Mouse (Mus musculus): ENCODE results near the gene Tdrd1. TPM values are rescaled to one million over a fixed set of nuclear protein-coding genes. Genes with fewer than 3 reads are reported as not detected.
A peak's percentile ranks its signal among the peaks of the same experiment; 100 is the strongest.

The Tdrd1 gene
- polyA plus RNA-seq, 1 experiment from 2014 or later = 1.6 TPM

GRCm38 (mm10) chr19:56807122-56807521 is 18.9 kb upstream of the Tdrd1 start:
- ATAC-seq (ENCODE audit: insufficient read depth, low FRiP score, low read depth) = no peak
- H3K27ac ChIP-seq = no peak overlapping the region
- WGBS = 63% methylated on average over 5 of the region's 5 CpGs
- H3K36me3 ChIP-seq = peaks cover 21% of the 10 kb centered on the region
- no peak overlapping the region for H3K9ac ChIP-seq
- H3K9me3 ChIP-seq = no peaks in the 10 kb centered on the region
- no peak overlapping the region for H3K4me2 ChIP-seq
- H3K27me3 ChIP-seq (replicated peaks) = no peaks in the 10 kb centered on the region
- H3K4me3 ChIP-seq (replicated peaks) = no peak overlapping the region
- peaks cover 6% of the 10 kb centered on the region for H3K4me1 ChIP-seq

- H3K4me2 ChIP-seq = no peak overlapping the region
- WGBS = 61% methylated on average over 5 of the region's 5 CpGs
- H3K36me3 ChIP-seq = peaks cover 28% of the 10 kb centered on the region
These were observed 17.2 kb upstream of the Tdrd1 start for GRCm38 (mm10) chr19:56808771-56809170.

GRCm38 (mm10) chr19:56810641-56811146 is 15.3 kb upstream of the Tdrd1 start:
- H3K9ac ChIP-seq = no peak overlapping the region
- H3K4me1 ChIP-seq = peaks cover 6% of the 10 kb centered on the region
- H3K36me3 ChIP-seq = peaks cover 18% of the 10 kb centered on the region
- no peak overlapping the region for H3K27ac ChIP-seq
- H3K27me3 ChIP-seq (replicated peaks) = no peaks in the 10 kb centered on the region
- ATAC-seq (ENCODE audit: insufficient read depth, low FRiP score, low read depth) = no peak
- no peak overlapping the region for H3K4me3 ChIP-seq (replicated peaks)
- H3K4me2 ChIP-seq = no peak overlapping the region
- H3K9me3 ChIP-seq = no peaks in the 10 kb centered on the region

More at GRCm38 (mm10) chr19:56808771-56809170, 17.2 kb upstream of the Tdrd1 start:
- Histone ChIP-seq H3K9me3 (no peaks in the 10 kb centered on the region), H3K4me1 (peaks cover 6% of the 10 kb centered on the region), H3K4me3 (replicated peaks) (no peak overlapping the region), H3K27me3 (replicated peaks) (no peaks in the 10 kb centered on the region), H3K27ac (no peak overlapping the region), H3K9ac (no peak overlapping the region)
- ATAC-seq (ENCODE audit: insufficient read depth, low FRiP score, low read depth) = no peak

- 40% methylated on average over 9 of the region's 9 CpGs for WGBS
- Histone ChIP-seq H3K4me3 (replicated peaks) (no peak overlapping the region), H3K27me3 (replicated peaks) (no peaks in the 10 kb centered on the region), H3K36me3 (peaks cover 17% of the 10 kb centered on the region), H3K9me3 (no peaks in the 10 kb centered on the region), H3K9ac (no peak overlapping the region), H3K4me2 (no peak overlapping the region), H3K4me1 (peaks cover 6% of the 10 kb centered on the region), H3K27ac (no peak overlapping the region)
- no peak for ATAC-seq (ENCODE audit: insufficient read depth, low FRiP score, low read depth)
These were observed 14.4 kb upstream of the Tdrd1 start for GRCm38 (mm10) chr19:56811590-56811989.

- no peaks in the 10 kb centered on the region for H3K9me3 ChIP-seq
- no peak overlapping the region for H3K4me3 ChIP-seq (replicated peaks)
- H3K36me3 ChIP-seq = peaks cover 7% of the 10 kb centered on the region
- no peak for ATAC-seq (ENCODE audit: insufficient read depth, low FRiP score, low read depth)
- peaks cover 14% of the 10 kb centered on the region for H3K4me1 ChIP-seq
- no peaks in the 10 kb centered on the region for H3K27me3 ChIP-seq (replicated peaks)
- no peak overlapping the region for H3K27ac ChIP-seq
- H3K9ac ChIP-seq = no peak overlapping the region
- H3K4me2 ChIP-seq = no peak overlapping the region
- 88% methylated on average over 4 of the region's 4 CpGs for WGBS
These were observed 12.6 kb upstream of the Tdrd1 start for GRCm38 (mm10) chr19:56813360-56813759.

GRCm38 (mm10) chr19:56817851-56818526 is 8.0 kb upstream of the Tdrd1 start:
- Histone ChIP-seq H3K27ac (peak overlapping the region; percentile 75), H3K9ac (no peak overlapping the region), H3K4me1 (peaks cover 16% of the 10 kb centered on the region)

GRCm38 (mm10) chr19:56821040-56821797 is 4.8 kb upstream of the Tdrd1 start:
- Histone ChIP-seq H3K4me1 (peaks cover 19% of the 10 kb centered on the region), H3K36me3 (no peaks in the 10 kb centered on the region), H3K27me3 (replicated peaks) (no peaks in the 10 kb centered on the region), H3K4me3 (replicated peaks) (peak overlapping the region; percentile 79), H3K4me2 (peak overlapping the region; percentile 63), H3K27ac (peak overlapping the region; percentile 78; the same call in 1 of the 2 replicates), H3K9ac (peak overlapping the region; percentile 70), H3K9me3 (no peaks in the 10 kb centered on the region)
- no peak for ATAC-seq (ENCODE audit: insufficient read depth, low FRiP score, low read depth)
- WGBS = 9% methylated on average over 22 of the region's 22 CpGs

More at GRCm38 (mm10) chr19:56817851-56818526, 8.0 kb upstream of the Tdrd1 start:
- H3K4me3 ChIP-seq (replicated peaks) = no peak overlapping the region; the same call in 1 of the 2 replicates
- 0 out of 2 replicates have a peak, but pooled peaks cover 3% of the 10 kb centered on the region for H3K36me3 ChIP-seq
- no peaks in the 10 kb centered on the region for H3K27me3 ChIP-seq (replicated peaks)
- peak overlapping the region; percentile 36 for H3K4me2 ChIP-seq
- H3K9me3 ChIP-seq = no peaks in the 10 kb centered on the region
- ATAC-seq (ENCODE audit: insufficient read depth, low FRiP score, low read depth) = no peak
- WGBS = 25% methylated on average over 14 of the region's 14 CpGs

- Histone ChIP-seq H3K4me1 (peaks cover 20% of the 10 kb centered on the region), H3K9me3 (no peaks in the 10 kb centered on the region), H3K9ac (peak within 1 kb of the TSS; percentile 70), H3K4me2 (peak within 1 kb of the TSS; percentile 63), H3K27ac (peak within 1 kb of the TSS; percentile 78), H3K27me3 (replicated peaks) (no peaks in the 10 kb centered on the region), H3K36me3 (no peaks in the 10 kb centered on the region), H3K4me3 (replicated peaks) (peak within 1 kb of the TSS; percentile 79)
- peak; percentile 97 for ATAC-seq (ENCODE audit: insufficient read depth, low FRiP score, low read depth)
- under 1% methylated on average over 79 of the region's 79 CpGs for WGBS
These were observed 4.1 kb upstream of the Tdrd1 start, which contains the start of gene Ccdc186 for GRCm38 (mm10) chr19:56821798-56822447. Gene Ccdc186, minus strand, starts transcription at chr19:56822190.

GRCm38 (mm10) chr19:56822448-56822836 is 3.6 kb upstream of the Tdrd1 start:
- Histone ChIP-seq H3K36me3 (no peaks in the 10 kb centered on the region), H3K27ac (peak overlapping the region; percentile 78; the same call in 1 of the 2 replicates), H3K9me3 (no peaks in the 10 kb centered on the region), H3K4me3 (replicated peaks) (peak overlapping the region; percentile 79), H3K9ac (no peak overlapping the region), H3K4me2 (peak overlapping the region; percentile 63), H3K4me1 (peaks cover 20% of the 10 kb centered on the region), H3K27me3 (replicated peaks) (no peaks in the 10 kb centered on the region)
- 19% methylated on average over 10 of the region's 10 CpGs for WGBS
- ATAC-seq (ENCODE audit: insufficient read depth, low FRiP score, low read depth) = 0 out of 2 replicates have a peak, but pooled peaks have one; percentile 4

- H3K27ac ChIP-seq = no peak overlapping the region
- no peak overlapping the region for H3K4me3 ChIP-seq (replicated peaks)
- no peak for ATAC-seq (ENCODE audit: insufficient read depth, low FRiP score, low read depth)
- no peak overlapping the region for H3K9ac ChIP-seq
- H3K4me1 ChIP-seq = peaks cover 4% of the 10 kb centered on the region; the same call in 1 of the 2 replicates
- H3K9me3 ChIP-seq = no peaks in the 10 kb centered on the region
- H3K36me3 ChIP-seq = no peaks in the 10 kb centered on the region
- no peaks in the 10 kb centered on the region for H3K27me3 ChIP-seq (replicated peaks)
- WGBS = 83% methylated on average over 11 of the region's 11 CpGs
- H3K4me2 ChIP-seq = no peak overlapping the region
These were observed 2.3 kb downstream of the Tdrd1 start for GRCm38 (mm10) chr19:56828305-56828704.

GRCm38 (mm10) chr19:56829267-56829666 is 3.3 kb downstream of the Tdrd1 start:
- Histone ChIP-seq H3K36me3 (no peaks in the 10 kb centered on the region), H3K9me3 (no peaks in the 10 kb centered on the region), H3K4me1 (peaks cover 4% of the 10 kb centered on the region; the same call in 1 of the 2 replicates), H3K4me2 (no peak overlapping the region), H3K27me3 (replicated peaks) (no peaks in the 10 kb centered on the region), H3K27ac (no peak overlapping the region), H3K9ac (no peak overlapping the region), H3K4me3 (replicated peaks) (no peak overlapping the region)
- WGBS = 54% methylated on average over 9 of the region's 9 CpGs
- peak; percentile 68; the same call in 1 of the 2 replicates for ATAC-seq (ENCODE audit: insufficient read depth, low FRiP score, low read depth)

All from stomach, embryonic 15.5 days (tissue).